Mouse (Mus musculus): ENCODE results near the gene Tigd3.

Tigd3 gene

GRCm38 (mm10) chr19:5922119-5922942, 28.4 kb upstream of the Tigd3 start:
- in situ Hi-C loops (cut with MboI; ENCODE audit: low sequenced_read_pairs): loop anchor here (5.0 kb wide), 1 partner anchor 35 kb away; no protein-coding TSS in a partner anchor

GRCm38 (mm10) chr19:5921715-5922114, 27.8 kb upstream of the Tigd3 start:
- in situ Hi-C loops (cut with MboI; ENCODE audit: low sequenced_read_pairs): loop anchor here (5.0 kb wide), 1 partner anchor 36 kb away; no protein-coding TSS in a partner anchor

- in situ Hi-C loops (cut with MboI; ENCODE audit: low sequenced_read_pairs): no loop called here
Observed at GRCm38 (mm10) chr19:5913007-5913719, 19.2 kb upstream of the Tigd3 start, which contains the start of gene Dpf2. TSS of gene Dpf2 (minus strand) at chr19:5913010.

- in situ Hi-C loops (cut with MboI; ENCODE audit: low sequenced_read_pairs): no loop called here
Observed at GRCm38 (mm10) chr19:5912103-5913006, 18.4 kb upstream of the Tigd3 start.

GRCm38 (mm10) chr19:5911430-5912102, 17.6 kb upstream of the Tigd3 start:
- in situ Hi-C loops (cut with MboI; ENCODE audit: low sequenced_read_pairs): no loop called here

GRCm38 (mm10) chr19:5910221-5910620, 16.3 kb upstream of the Tigd3 start:
- in situ Hi-C loops (cut with MboI; ENCODE audit: low sequenced_read_pairs): no loop called here

- in situ Hi-C loops (cut with MboI; ENCODE audit: low sequenced_read_pairs): no loop called here
Observed at GRCm38 (mm10) chr19:5907275-5907674, 13.3 kb upstream of the Tigd3 start.

- in situ Hi-C loops (cut with MboI; ENCODE audit: low sequenced_read_pairs): no loop called here
Observed at GRCm38 (mm10) chr19:5893282-5894001, 507 bp downstream of the Tigd3 start.

- in situ Hi-C loops (cut with MboI; ENCODE audit: low sequenced_read_pairs): no loop called here
Observed at GRCm38 (mm10) chr19:5892735-5893134, 1.2 kb downstream of the Tigd3 start.

- in situ Hi-C loops (cut with MboI; ENCODE audit: low sequenced_read_pairs): no loop called here
Observed at GRCm38 (mm10) chr19:5892262-5892661, 1.7 kb downstream of the Tigd3 start.

- in situ Hi-C loops (cut with MboI; ENCODE audit: low sequenced_read_pairs): no loop called here
Observed at GRCm38 (mm10) chr19:5891521-5892258, 2.3 kb downstream of the Tigd3 start.

- in situ Hi-C loops (cut with MboI; ENCODE audit: low sequenced_read_pairs): loop anchor here (10.0 kb wide), 1 partner anchor 94 kb away; no protein-coding TSS in a partner anchor
Observed at GRCm38 (mm10) chr19:5889211-5889610, 4.7 kb downstream of the Tigd3 start.

- in situ Hi-C loops (cut with MboI; ENCODE audit: low sequenced_read_pairs): loop anchor here (10.0 kb wide), 1 partner anchor 93 kb away; no protein-coding TSS in a partner anchor
Observed at GRCm38 (mm10) chr19:5887234-5887815, 6.6 kb downstream of the Tigd3 start.

- in situ Hi-C loops (cut with MboI; ENCODE audit: low sequenced_read_pairs): loop anchor here (10.0 kb wide), 1 partner anchor 91 kb away; no protein-coding TSS in a partner anchor
Observed at GRCm38 (mm10) chr19:5885838-5886237, 8.1 kb downstream of the Tigd3 start.

- in situ Hi-C loops (cut with MboI; ENCODE audit: low sequenced_read_pairs): loop anchor here (10.0 kb wide), 1 partner anchor 89 kb away; no protein-coding TSS in a partner anchor
Observed at GRCm38 (mm10) chr19:5883935-5884334, 10.0 kb downstream of the Tigd3 start.

GRCm38 (mm10) chr19:5882079-5882478, 11.9 kb downstream of the Tigd3 start:
- in situ Hi-C loops (cut with MboI; ENCODE audit: low sequenced_read_pairs): loop anchor here (10.0 kb wide), 1 partner anchor 87 kb away; no protein-coding TSS in a partner anchor

- in situ Hi-C loops (cut with MboI; ENCODE audit: low sequenced_read_pairs): loop anchor here (10.0 kb wide), 1 partner anchor 86 kb away; no protein-coding TSS in a partner anchor
Observed at GRCm38 (mm10) chr19:5881155-5881554, 12.8 kb downstream of the Tigd3 start.

GRCm38 (mm10) chr19:5879735-5880134, 14.2 kb downstream of the Tigd3 start:
- in situ Hi-C loops (cut with MboI; ENCODE audit: low sequenced_read_pairs): loop anchor here (10.0 kb wide), 1 partner anchor 85 kb away; no protein-coding TSS in a partner anchor

Measured in CH12F3 (cell line).